Mouse (Mus musculus): ENCODE results near the gene Tpd52l2.

The Tpd52l2 gene

GRCm38 (mm10) chr2:181485741-181486140 lies 11.2 kb upstream of the Tpd52l2 start:
- in situ Hi-C loops (cut with MboI, MseI) = loop anchor here (25.0 kb wide), 2 partner anchors 98 to 1048 kb away; partner anchors contain the start of gene Lime1

- in situ Hi-C loops (cut with MboI, MseI) = loop anchor here (25.0 kb wide), 2 partner anchors 100 to 1050 kb away; partner anchors contain the start of gene Lime1
Observed at GRCm38 (mm10) chr2:181487338-181488277, 9.3 kb upstream of the Tpd52l2 start.

- in situ Hi-C loops (cut with MboI, MseI) = loop anchor here (25.0 kb wide), 2 partner anchors 104 to 1054 kb away; partner anchors contain the start of gene Lime1
Observed at GRCm38 (mm10) chr2:181491432-181492205, 5.3 kb upstream of the Tpd52l2 start.

- in situ Hi-C loops (cut with MboI, MseI) = loop anchor here (25.0 kb wide), 2 partner anchors 105 to 1055 kb away; partner anchors contain the start of gene Lime1
Observed at GRCm38 (mm10) chr2:181492206-181492605, 4.7 kb upstream of the Tpd52l2 start.

- in situ Hi-C loops (cut with MboI, MseI) = loop anchor here (25.0 kb wide), 2 partner anchors 106 to 1056 kb away; partner anchors contain the start of gene Lime1
Observed at GRCm38 (mm10) chr2:181493156-181493927, 3.6 kb upstream of the Tpd52l2 start, which contains the start of gene Abhd16b. Gene Abhd16b (plus strand): TSS chr2:181493206.

GRCm38 (mm10) chr2:181494266-181494945 lies 2.5 kb upstream of the Tpd52l2 start:
- in situ Hi-C loops (cut with MboI, MseI) = loop anchor here (25.0 kb wide), 2 partner anchors 107 to 1057 kb away; partner anchors contain the start of gene Lime1

- in situ Hi-C loops (cut with MboI, MseI) = loop anchor here (25.0 kb wide), 2 partner anchors 109 to 1059 kb away; partner anchors contain the start of gene Lime1
Observed at GRCm38 (mm10) chr2:181495845-181496244, 1.1 kb upstream of the Tpd52l2 start.

GRCm38 (mm10) chr2:181496281-181496680 lies 661 bp upstream of the Tpd52l2 start:
- in situ Hi-C loops (cut with MboI, MseI) = loop anchor here (25.0 kb wide), 2 partner anchors 109 to 1059 kb away; partner anchors contain the start of gene Lime1

GRCm38 (mm10) chr2:181497548-181497875 lies 570 bp downstream of the Tpd52l2 start:
- in situ Hi-C loops (cut with MboI, MseI) = loop anchor here (25.0 kb wide), 2 partner anchors 110 to 1060 kb away; partner anchors contain the start of gene Lime1

- in situ Hi-C loops (cut with MboI, MseI) = loop anchor here (25.0 kb wide), 2 partner anchors 111 to 1061 kb away; partner anchors contain the start of gene Lime1
Observed at GRCm38 (mm10) chr2:181498644-181499043, 1.7 kb downstream of the Tpd52l2 start.

GRCm38 (mm10) chr2:181509191-181509590 lies 12.2 kb downstream of the Tpd52l2 start:
- in situ Hi-C loops (cut with MboI, MseI) = no loop called here

GRCm38 (mm10) chr2:181511231-181511630 lies 14.3 kb downstream of the Tpd52l2 start:
- in situ Hi-C loops (cut with MboI, MseI) = no loop called here

GRCm38 (mm10) chr2:181519201-181519600 lies 22.3 kb downstream of the Tpd52l2 start:
- in situ Hi-C loops (cut with MboI, MseI) = no loop called here

- in situ Hi-C loops (cut with MboI, MseI) = no loop called here
Observed at GRCm38 (mm10) chr2:181520118-181520935, 23.4 kb downstream of the Tpd52l2 start, which contains the start of gene Dnajc5. Gene Dnajc5 (plus strand): TSS chr2:181520485.

- in situ Hi-C loops (cut with MboI, MseI) = no loop called here
Observed at GRCm38 (mm10) chr2:181520936-181521227, 23.9 kb downstream of the Tpd52l2 start.

GRCm38 (mm10) chr2:181521491-181521890 lies 24.5 kb downstream of the Tpd52l2 start:
- in situ Hi-C loops (cut with MboI, MseI) = no loop called here

- in situ Hi-C loops (cut with MboI, MseI) = no loop called here
Observed at GRCm38 (mm10) chr2:181522811-181523210, 25.9 kb downstream of the Tpd52l2 start.

GRCm38 (mm10) chr2:181525526-181525925 lies 28.6 kb downstream of the Tpd52l2 start:
- in situ Hi-C loops (cut with MboI, MseI) = no loop called here

GRCm38 (mm10) chr2:181529076-181529475 lies 32.1 kb downstream of the Tpd52l2 start:
- in situ Hi-C loops (cut with MboI, MseI) = no loop called here

All from T-helper 2 cell (primary cell).